Mouse (Mus musculus) liver, embryonic 15.5 days (tissue): ENCODE results near the gene Tob1. TPM values are rescaled to one million over a fixed set of nuclear protein-coding genes. Genes with fewer than 3 reads are reported as not detected.

Source experiments
- ATAC-seq: fragments of 200-750 bp; cut with Nextera tagmentation; 2 replicates; pipeline ENCODE4 v1.8.0; 2017; ENCODE audit warnings: moderate number of reproducible peaks, mild to moderate bottlenecking, moderate library complexity; ENCODE audit not compliant: insufficient read depth
- H3K27ac ChIP-seq: fragments of 300-500 bp; sonication (generic); replicated peaks from 2 replicates; pipeline ENCODE4 v1.5.1; 2015; ENCODE audit warnings: mild to moderate bottlenecking, inconsistent platforms
- H3K27me3 ChIP-seq: fragments of 300-500 bp; sonication (generic); 2 replicates; pipeline ENCODE4 v1.6.1; 2015; ENCODE audit warnings: mild to moderate bottlenecking, inconsistent platforms
- H3K36me3 ChIP-seq: fragments of 300-500 bp; sonication (generic); replicated peaks from 2 replicates; pipeline ENCODE4 v1.6.1; 2015; ENCODE audit warnings: moderate library complexity, mild to moderate bottlenecking, inconsistent platforms
- H3K4me1 ChIP-seq: fragments of 300-500 bp; sonication (generic); replicated peaks from 2 replicates; pipeline ENCODE4 v1.6.1; 2015; ENCODE audit warnings: inconsistent platforms
- H3K4me2 ChIP-seq: fragments of 300-500 bp; sonication (generic); 2 replicates; pipeline ENCODE4 v1.6.1; 2015; ENCODE audit warnings: moderate library complexity, mild to moderate bottlenecking, inconsistent platforms
- H3K4me3 ChIP-seq: fragments of 300-500 bp; sonication (generic); replicated peaks from 2 replicates; pipeline ENCODE4 v1.5.1; 2015; ENCODE audit warnings: mild to moderate bottlenecking, inconsistent platforms
- H3K9ac ChIP-seq: fragments of 300-500 bp; sonication (generic); 2 replicates; pipeline ENCODE4 v1.6.1; 2015; ENCODE audit warnings: moderate library complexity, mild to moderate bottlenecking, inconsistent platforms
- H3K9me3 ChIP-seq: fragments of 300-500 bp; sonication (generic); replicated peaks from 2 replicates; pipeline ENCODE4 v1.6.1; 2016; ENCODE audit warnings: inconsistent platforms
- whole genome bisulfite sequencing: fragments of 180-500 bp; shearing (Covaris S2); methylation state at CpG from one replicate; pipeline ENCODE4 v1.1.7; 2015; ENCODE audit warnings: mixed read lengths; ENCODE audit not compliant: insufficient replicate concordance; 5-methylcytosine and 5-hydroxymethylcytosine counted together
- polyA plus RNA-seq: library from polyadenylated mRNA; unstranded; fragments of >200 nt; fragmentation: Nextera tagmentation; extraction: Ambion mirVana; gene quantifications from 2 replicates; pipeline ENCODE4 v1.2.1, GENCODE M21; 2015

Tob1 gene
- polyA plus RNA-seq, 1 experiment from 2014 or later: 13.0 TPM

- no peak overlapping the region for H3K9ac ChIP-seq
- no peak overlapping the region for H3K4me2 ChIP-seq
- 70% methylated on average over 5 of the region's 5 CpGs for WGBS
- H3K27me3 ChIP-seq: 0 out of 2 replicates have a peak, but pooled peaks cover 2% of the 10 kb centered on the region
- H3K27ac ChIP-seq: no peak overlapping the region
- H3K9me3 ChIP-seq: no peaks in the 10 kb centered on the region
- H3K36me3 ChIP-seq: no peaks in the 10 kb centered on the region
- peaks cover 35% of the 10 kb centered on the region for H3K4me1 ChIP-seq
- no peak overlapping the region for H3K4me3 ChIP-seq
- no peak for ATAC-seq
Observed at GRCm38 (mm10) chr11:94229207-94229960, 18.1 kb downstream of the Tob1 start.

- Histone ChIP-seq H3K4me1 (peaks cover 44% of the 10 kb centered on the region), H3K9me3 (no peaks in the 10 kb centered on the region), H3K36me3 (no peaks in the 10 kb centered on the region), H3K9ac (no peak overlapping the region), H3K27me3 (0 out of 2 replicates have a peak, but pooled peaks cover 2% of the 10 kb centered on the region), H3K4me3 (no peak overlapping the region), H3K4me2 (0 out of 2 replicates have a peak overlapping the region, but pooled peaks have one; percentile 16), H3K27ac (no peak overlapping the region; the same call in 1 of the 2 replicates)
- 34% methylated on average over 8 of the region's 8 CpGs for WGBS
- peak; percentile 47; the same call in 1 of the 2 replicates for ATAC-seq
Observed at GRCm38 (mm10) chr11:94230244-94230643, 19.0 kb downstream of the Tob1 start.

GRCm38 (mm10) chr11:94231821-94232552 lies 20.7 kb downstream of the Tob1 start:
- H3K9ac ChIP-seq: no peak overlapping the region
- H3K36me3 ChIP-seq: no peaks in the 10 kb centered on the region
- H3K4me3 ChIP-seq: no peak overlapping the region
- 76% methylated on average over 19 of the region's 19 CpGs for WGBS
- no peak for ATAC-seq
- H3K27ac ChIP-seq: no peak overlapping the region
- H3K9me3 ChIP-seq: no peaks in the 10 kb centered on the region
- peaks cover 50% of the 10 kb centered on the region for H3K4me1 ChIP-seq
- H3K4me2 ChIP-seq: no peak overlapping the region
- 0 out of 2 replicates have a peak, but pooled peaks cover 4% of the 10 kb centered on the region for H3K27me3 ChIP-seq

- H3K36me3 ChIP-seq: no peaks in the 10 kb centered on the region
- H3K4me3 ChIP-seq: no peak overlapping the region
- H3K9ac ChIP-seq: no peak overlapping the region
- ATAC-seq: no peak
- H3K9me3 ChIP-seq: no peaks in the 10 kb centered on the region
- H3K4me2 ChIP-seq: no peak overlapping the region
- H3K4me1 ChIP-seq: peaks cover 50% of the 10 kb centered on the region
- H3K27ac ChIP-seq: no peak overlapping the region
- WGBS: 66% methylated on average over 6 of the region's 6 CpGs
- H3K27me3 ChIP-seq: peaks cover 4% of the 10 kb centered on the region; the same call in 1 of the 2 replicates
Observed at GRCm38 (mm10) chr11:94233405-94233804, 22.2 kb downstream of the Tob1 start.

- Histone ChIP-seq H3K36me3 (no peaks in the 10 kb centered on the region), H3K4me1 (peaks cover 50% of the 10 kb centered on the region), H3K4me2 (no peak overlapping the region), H3K4me3 (no peak overlapping the region), H3K27ac (0 out of 2 replicates have a peak overlapping the region, but pooled peaks have one; percentile 14), H3K9me3 (no peaks in the 10 kb centered on the region), H3K27me3 (peaks cover 4% of the 10 kb centered on the region; the same call in 1 of the 2 replicates), H3K9ac (no peak overlapping the region)
- ATAC-seq: peak; percentile 29
- 43% methylated on average over 12 of the region's 12 CpGs for WGBS
Observed at GRCm38 (mm10) chr11:94234380-94234779, 23.1 kb downstream of the Tob1 start.

- Histone ChIP-seq H3K9me3 (no peaks in the 10 kb centered on the region), H3K4me2 (no peak overlapping the region), H3K4me3 (no peak overlapping the region), H3K27me3 (peaks cover 4% of the 10 kb centered on the region; the same call in 1 of the 2 replicates), H3K4me1 (peaks cover 46% of the 10 kb centered on the region), H3K36me3 (no peaks in the 10 kb centered on the region), H3K9ac (peak overlapping the region; percentile 5; the same call in 1 of the 2 replicates), H3K27ac (0 out of 2 replicates have a peak overlapping the region, but pooled peaks have one; percentile 14)
- WGBS: 79% methylated on average over 8 of the region's 8 CpGs
- no peak for ATAC-seq
Observed at GRCm38 (mm10) chr11:94234857-94235256, 23.6 kb downstream of the Tob1 start.

- Histone ChIP-seq H3K9me3 (no peaks in the 10 kb centered on the region), H3K27ac (no peak overlapping the region), H3K4me1 (peaks cover 34% of the 10 kb centered on the region), H3K27me3 (peaks cover 4% of the 10 kb centered on the region; the same call in 1 of the 2 replicates), H3K4me3 (no peak overlapping the region), H3K9ac (no peak overlapping the region), H3K36me3 (no peaks in the 10 kb centered on the region), H3K4me2 (peak overlapping the region; percentile 36)
- WGBS: 28% methylated on average over 3 of the region's 3 CpGs
- ATAC-seq: peak; percentile 80
Observed at GRCm38 (mm10) chr11:94236074-94236473, 24.8 kb downstream of the Tob1 start.

- Histone ChIP-seq H3K4me1 (peaks cover 40% of the 10 kb centered on the region), H3K36me3 (no peaks in the 10 kb centered on the region), H3K27me3 (peaks cover 29% of the 10 kb centered on the region), H3K9ac (no peak overlapping the region), H3K27ac (no peak overlapping the region), H3K4me3 (no peak overlapping the region), H3K9me3 (no peaks in the 10 kb centered on the region), H3K4me2 (no peak overlapping the region)
- 84% methylated on average over 8 of the region's 8 CpGs for WGBS
- ATAC-seq: no peak
Observed at GRCm38 (mm10) chr11:94238786-94239185, 27.5 kb downstream of the Tob1 start.

GRCm38 (mm10) chr11:94239706-94240105 lies 28.5 kb downstream of the Tob1 start:
- Histone ChIP-seq H3K4me2 (no peak overlapping the region), H3K4me1 (peaks cover 32% of the 10 kb centered on the region), H3K36me3 (no peaks in the 10 kb centered on the region), H3K9me3 (no peaks in the 10 kb centered on the region), H3K9ac (no peak overlapping the region), H3K27me3 (peaks cover 38% of the 10 kb centered on the region), H3K4me3 (no peak overlapping the region), H3K27ac (no peak overlapping the region)
- 47% methylated on average over 9 of the region's 9 CpGs for WGBS
- no peak for ATAC-seq

GRCm38 (mm10) chr11:94242760-94243421 lies 31.6 kb downstream of the Tob1 start:
- ATAC-seq: 0 out of 2 replicates have a peak, but pooled peaks have one; percentile 32
- Histone ChIP-seq H3K9me3 (no peaks in the 10 kb centered on the region), H3K27me3 (peaks cover 58% of the 10 kb centered on the region), H3K9ac (no peak overlapping the region), H3K4me1 (peaks cover 18% of the 10 kb centered on the region), H3K4me2 (peak overlapping the region; percentile 60), H3K36me3 (no peaks in the 10 kb centered on the region), H3K4me3 (peak overlapping the region; percentile 32), H3K27ac (no peak overlapping the region)
- 15% methylated on average over 29 of the region's 29 CpGs for WGBS
